Mouse (Mus musculus) kidney, adult 11 months (tissue): ENCODE results near the gene Olfr1124.
"Not testable (repeated sequence)": the region's sequence is repeated elsewhere in the genome, so short reads cannot be mapped to it uniquely, and the experiment has no call there.

Experiments used
- DNase-seq: peaks from one replicate; pipeline ENCODE4 v3.0.0; 2022

Olfr1124 gene

DNA sequence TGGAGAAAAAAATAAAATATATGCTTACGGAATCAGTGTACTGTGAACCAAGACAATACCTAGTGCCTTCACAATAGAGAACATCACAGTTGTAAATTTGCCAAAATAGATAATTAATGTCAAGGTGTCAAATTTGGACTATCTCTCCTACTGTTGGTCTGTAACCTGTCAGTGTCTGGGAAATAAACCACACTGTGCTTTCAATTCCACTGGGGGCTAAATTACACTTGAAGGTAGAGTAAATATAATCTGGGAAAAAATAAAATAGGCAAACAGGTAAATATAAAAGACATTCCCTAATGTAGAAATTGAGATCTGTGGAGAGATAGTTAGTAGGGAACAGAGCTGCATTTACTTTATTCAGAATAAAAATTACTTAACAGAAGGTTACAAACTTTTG, at the start of gene Olfr1124:
TSS of gene Olfr1124 (plus strand) at position 301 of the 400 bp plus-strand sequence.
- no peak for DNase-seq

DNA sequence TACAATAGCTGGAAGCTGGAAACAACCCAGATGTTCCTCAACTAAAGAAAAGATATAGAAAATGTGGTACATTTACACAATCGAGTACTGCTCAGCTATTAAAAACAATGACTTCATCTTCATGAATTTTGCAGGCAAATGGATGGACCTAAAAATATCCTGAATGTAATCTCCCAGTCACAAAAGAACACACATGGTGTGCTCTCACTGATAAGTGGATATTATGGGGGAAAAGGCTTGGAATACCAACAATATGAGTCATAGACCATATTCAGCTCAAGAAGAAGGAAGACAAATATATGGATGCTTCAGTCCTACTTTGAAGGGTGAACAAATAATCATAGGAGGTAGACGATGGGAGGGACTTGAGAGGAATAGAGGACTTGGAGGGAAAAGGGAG, 46.1 kb upstream of the Olfr1124 start:
- DNase-seq, result no peak

DNA sequence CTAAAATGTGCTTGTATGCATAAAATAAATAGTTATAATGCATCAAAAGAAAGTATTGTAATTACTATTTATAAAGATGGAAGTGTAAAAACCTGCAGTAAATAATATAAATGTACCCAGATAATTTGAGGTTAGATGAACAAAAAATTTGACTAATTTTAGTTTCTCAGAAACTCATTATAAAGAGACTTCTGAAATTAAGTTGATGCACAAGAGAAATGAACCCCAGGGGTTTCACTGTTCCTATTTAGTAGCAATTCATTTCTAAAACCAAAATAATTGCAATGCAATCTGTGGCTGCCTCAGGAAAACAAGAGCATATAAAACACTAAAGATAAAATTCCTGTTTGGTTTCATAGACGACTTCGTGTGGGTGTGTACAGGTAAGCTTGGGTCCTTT, 44.5 kb upstream of the Olfr1124 start, which contains the start of gene Olfr1122:
TSS of gene Olfr1122 (plus strand) at position 301 of the 400 bp plus-strand sequence.
- no peak for DNase-seq

DNA sequence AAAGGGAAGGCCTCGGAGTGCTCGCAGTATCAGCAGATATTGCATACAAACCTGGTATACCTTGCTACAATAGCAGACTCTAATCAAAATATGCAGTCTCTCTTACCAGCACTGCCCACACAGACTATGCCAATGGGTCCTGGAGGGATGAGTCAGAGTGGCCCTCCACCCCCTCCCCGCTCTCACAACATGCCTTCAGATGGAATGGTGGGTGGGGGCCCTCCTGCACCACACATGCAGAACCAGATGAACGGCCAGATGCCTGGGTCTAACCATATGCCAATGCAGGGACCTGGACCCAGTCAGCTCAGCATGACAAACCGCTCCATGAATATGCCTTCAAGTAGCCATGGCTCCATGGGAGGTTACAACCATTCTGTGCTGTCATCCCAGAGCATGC, 36.5 kb upstream of the Olfr1124 start:
- DNase-seq, result not testable (repeated sequence)

DNA sequence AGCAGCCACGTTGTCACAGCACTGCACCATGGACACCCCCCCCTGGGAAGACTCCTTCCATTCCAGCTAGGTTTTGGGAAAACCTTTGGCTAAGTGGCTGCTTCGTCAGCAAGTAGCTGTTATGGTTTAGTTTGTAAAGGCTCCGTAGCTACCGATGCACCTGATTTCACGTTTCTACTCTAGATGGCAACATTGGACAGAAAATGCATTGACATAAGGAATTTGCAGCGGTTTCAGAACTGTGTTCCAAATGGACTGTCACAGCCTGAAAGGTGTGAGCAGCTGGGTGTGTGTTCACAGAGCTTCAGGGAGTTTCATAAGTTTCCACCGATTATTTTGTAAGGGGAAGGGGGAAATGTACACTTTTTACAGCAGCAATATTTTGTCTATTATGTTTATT, 35.4 kb upstream of the Olfr1124 start:
- DNase-seq, result not testable (repeated sequence)

DNA sequence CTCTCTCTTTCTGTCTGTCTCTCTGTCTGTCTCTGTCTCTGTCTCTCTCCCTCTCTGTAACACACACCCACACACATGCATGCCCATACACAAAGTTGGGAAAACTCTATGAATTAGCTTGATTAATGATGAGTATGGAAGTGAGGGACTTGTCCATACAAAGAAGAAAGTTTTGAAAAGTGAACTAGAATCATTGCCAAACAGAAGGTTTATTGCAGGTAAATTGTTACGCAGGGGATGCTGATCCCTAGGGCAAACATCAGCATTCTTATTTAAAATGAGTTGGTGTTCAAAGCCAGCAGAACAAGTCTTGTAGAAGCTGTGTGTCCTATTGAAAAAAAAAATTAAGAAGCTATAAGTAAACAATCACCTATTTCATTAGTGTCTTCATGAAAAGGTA, 13.7 kb upstream of the Olfr1124 start, which contains the start of gene Olfr1123:
TSS of gene Olfr1123 (plus strand) at position 301 of the 400 bp plus-strand sequence.
- no peak for DNase-seq

DNA sequence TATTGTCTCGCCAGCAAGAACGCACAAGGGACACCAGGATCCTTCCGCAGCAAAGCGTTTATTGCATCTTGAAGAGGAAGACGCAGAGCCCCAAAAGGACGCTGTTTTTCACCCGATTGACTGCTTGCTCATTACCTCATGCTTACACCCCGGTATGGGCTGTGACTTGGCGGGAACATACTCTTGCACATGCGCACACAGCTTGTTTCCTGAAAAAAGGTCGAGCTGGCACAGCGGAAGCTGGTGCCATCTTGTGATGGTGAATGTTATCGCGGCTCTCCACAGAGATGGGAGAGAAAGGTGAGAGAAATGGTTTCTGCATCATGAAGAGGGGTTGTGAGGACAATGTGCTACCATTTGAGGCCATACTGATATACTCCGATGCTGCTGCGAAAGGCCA, 7.7 kb downstream of the Olfr1124 start:
- DNase-seq, result no peak

DNA sequence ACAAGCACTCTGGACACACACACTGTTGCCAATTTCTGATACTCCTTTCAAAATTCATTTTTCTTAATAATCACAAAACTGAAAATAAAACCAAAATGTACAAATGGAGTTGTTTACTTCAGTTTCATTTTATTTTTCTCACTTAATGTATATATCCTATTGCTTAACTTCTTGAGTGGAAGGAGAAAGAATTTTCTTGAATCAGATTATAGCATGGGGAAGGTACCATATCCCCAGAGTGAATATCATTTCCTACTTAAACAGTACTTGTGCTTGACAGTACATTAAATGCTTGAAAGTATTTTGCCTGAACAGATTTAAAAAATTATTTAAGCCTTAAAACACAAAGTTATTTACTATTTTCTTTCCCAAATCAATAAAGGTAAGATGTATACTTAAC, 23.6 kb downstream of the Olfr1124 start, which contains the start of gene Olfr1126:
TSS of gene Olfr1126 (plus strand) at position 301 of the 400 bp plus-strand sequence.
- no peak for DNase-seq

DNA sequence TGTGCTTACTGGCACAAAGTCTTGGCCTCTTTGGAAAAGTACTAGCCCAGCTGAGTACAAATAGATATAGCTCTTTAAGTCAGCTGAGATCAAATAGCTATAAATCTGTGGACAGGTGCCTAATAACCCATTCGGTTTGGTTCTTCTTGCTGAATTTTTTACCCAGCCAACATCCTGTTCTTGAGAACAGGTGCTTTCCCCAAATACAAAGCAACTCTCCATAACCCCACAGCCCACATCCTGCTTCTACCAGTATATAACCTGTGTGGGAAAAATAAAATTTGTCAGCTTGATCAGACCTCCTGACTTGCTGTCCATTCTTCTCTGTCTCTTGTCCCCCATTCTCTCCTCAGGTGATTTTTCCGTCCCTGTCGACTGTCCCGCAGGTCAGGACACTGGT, 31.7 kb downstream of the Olfr1124 start:
- no peak for DNase-seq

DNA sequence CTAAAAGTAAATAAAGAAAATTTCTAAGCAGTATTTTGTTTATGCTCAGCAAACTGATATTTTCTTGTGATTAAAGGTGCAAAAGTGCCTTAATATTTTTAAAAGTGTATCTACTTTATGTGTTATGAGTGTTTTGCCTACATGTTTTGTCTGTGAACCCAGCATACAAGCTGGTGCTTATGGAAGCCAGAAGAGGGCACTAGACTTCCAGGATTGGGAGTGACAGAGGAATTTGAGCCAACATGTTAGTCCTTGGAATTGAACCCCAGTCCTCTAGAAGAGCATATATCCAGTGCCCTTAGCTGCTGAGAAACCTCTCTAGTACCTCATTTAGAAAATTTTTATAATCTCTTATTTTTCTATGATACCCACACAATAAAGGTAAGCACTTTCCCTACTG, 50.1 kb downstream of the Olfr1124 start:
- no peak for DNase-seq

DNA sequence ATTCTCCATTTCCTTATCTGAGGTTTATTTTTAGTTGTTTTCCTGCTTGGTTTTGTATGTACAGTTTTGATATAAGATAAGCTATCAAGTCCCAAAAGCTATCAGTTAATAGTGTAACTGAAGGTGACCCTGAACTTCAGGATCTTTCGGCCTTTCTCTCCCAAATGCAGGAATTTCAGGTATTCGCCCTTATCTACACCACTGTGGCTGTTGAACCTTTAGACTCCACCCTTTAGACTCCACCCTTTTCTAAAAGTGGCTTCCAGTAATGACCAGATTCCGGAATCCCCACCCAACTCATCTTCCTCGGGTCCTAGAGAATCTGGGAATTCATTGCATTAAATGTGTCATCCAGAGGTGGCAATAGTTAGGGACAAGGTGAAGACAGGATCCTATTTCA, 51.1 kb downstream of the Olfr1124 start:
- no peak for DNase-seq

DNA sequence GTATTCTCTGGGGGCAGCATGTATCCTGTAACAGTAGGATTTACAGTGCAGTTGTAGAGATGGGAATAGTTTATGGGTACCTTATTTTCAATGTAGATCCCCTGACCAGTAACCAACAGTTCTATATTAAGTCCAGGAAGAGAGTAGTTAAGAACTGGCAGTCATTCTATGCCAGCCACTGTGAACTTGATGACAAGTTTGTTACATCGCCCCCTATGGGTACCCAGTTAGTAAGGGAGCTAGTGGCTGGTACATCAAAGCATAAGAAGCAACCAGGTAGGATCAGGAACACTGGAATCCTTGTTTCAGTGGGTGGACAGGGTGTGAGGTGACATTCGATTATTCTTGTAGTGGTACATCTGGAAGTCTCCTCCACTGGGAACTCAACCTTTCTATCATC, 52.2 kb downstream of the Olfr1124 start:
- DNase-seq, result no peak
